Mouse (Mus musculus) adrenal gland, postnatal 4 days (tissue): ENCODE measurements around the gene Fcho2. TPM values are rescaled to one million over a fixed set of nuclear protein-coding genes. Genes with fewer than 3 reads are reported as not detected.

Experiments
- DNase-seq, 2 experiments: peaks; one replicate each; pipeline ENCODE4 v3.0.0; 2021 to 2022; ENCODE audit warnings: low spot score in 2 of 2, mixed read lengths in 2 of 2
- total RNA-seq, 2 experiments: library from RNA; stranded (reverse); gene quantifications; 2 replicates each; pipeline ENCODE4 v1.2.3; 2021

Gene Fcho2
- total RNA-seq, 2 experiments from 2014 or later: 56.8 to 66.9 TPM

GRCm38 (mm10) chr13:98809087-98809486 lies 6.2 kb downstream of the Fcho2 start:
- DNase-seq: no peak

DNA sequence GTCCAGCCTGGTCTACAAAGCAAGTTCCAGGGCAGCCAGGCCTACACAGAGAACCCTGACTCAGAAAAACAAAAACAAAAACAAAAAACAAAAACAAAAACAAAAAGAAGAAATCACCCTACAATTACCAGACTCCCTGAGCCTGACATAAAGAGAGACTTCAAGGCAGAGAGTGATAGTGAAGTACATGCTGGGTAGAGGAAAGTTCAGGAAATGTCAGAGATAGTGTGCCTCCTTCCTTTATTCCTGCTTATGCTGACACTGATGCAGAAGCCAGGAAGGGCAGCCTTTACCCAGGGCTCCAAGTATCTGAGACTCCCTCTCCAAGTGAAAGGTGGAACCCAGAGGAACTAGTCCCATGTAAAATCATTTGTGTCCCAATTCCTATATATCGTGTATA lies 10.8 kb downstream of the Fcho2 start:
- DNase-seq: no peak

DNA sequence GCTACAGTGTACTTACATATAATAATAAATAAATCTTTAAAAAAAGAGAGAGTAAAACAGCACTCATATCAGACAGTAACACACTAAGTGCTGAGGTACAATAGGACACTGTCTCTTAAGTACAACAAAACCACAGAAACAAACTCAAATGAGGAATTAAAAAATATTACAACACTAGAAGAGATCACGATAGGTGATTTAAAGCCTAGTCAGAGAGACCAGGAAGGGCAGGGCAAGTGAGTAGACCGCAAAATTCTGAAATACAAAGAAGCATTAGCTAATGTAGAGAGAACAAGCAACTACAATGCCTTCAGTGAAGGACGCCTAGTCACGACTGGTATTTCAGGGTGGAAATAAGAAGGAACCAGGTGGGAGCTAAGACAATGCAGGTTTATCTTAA lies 11.6 kb downstream of the Fcho2 start:
- no peak for DNase-seq

DNA sequence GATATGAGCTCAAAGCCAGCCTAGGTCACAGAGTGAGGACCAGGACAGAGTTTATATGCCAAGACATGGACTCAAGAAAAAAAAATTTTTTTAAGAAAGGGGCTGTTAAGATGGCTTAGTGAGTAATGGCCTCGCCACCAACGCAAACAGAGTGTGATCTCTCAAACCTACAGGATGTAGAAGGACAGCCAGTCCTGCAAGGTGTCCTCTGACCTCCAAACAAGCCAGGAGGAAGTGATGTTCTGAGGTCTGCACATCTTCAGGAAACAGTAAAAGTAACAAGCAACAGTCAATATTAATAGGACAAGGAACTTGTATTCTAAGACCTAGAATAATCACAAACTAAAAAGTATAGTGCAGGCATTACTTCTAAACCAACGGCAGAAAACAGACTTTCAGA lies 12.3 kb downstream of the Fcho2 start:
- no peak for DNase-seq

- DNase-seq: no peak
Observed at GRCm38 (mm10) chr13:98795511-98795910, 19.7 kb downstream of the Fcho2 start.

DNA sequence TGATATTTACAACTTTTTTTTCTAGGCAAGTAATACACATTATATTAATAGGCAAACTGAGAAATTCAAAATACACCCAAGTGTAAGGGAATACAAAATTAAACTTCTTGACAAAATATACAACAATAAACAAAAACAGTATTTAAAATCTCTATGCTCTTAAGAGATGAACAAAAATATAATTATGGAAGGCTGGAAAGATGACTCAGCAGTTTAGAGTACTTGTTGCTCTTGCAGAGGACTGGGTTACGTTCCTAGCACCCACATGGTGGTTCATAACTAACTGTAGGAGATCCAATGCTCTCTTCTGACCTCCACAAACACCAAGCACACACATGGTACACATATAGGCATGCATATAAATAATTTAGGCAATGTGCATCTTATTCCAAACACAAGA lies 22.4 kb downstream of the Fcho2 start:
- DNase-seq: no peak

DNA sequence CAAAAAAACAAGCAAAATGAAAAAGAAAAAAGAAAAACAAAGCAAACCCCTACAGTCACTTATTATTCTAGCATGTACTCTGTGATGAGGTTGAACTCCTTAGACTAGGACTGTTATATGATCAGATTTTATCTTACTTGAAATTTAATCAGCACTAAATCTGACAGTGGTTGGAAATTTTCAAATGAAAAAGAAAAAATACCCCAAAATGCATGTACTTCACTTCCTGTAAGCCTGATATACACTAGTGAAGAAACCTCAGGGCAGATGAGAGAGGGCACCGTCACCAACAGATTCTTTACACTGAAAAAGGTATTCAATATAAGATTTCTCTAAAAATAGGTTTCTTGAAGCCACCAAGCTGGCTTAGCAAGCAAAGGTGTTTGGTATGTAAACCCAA lies 23.6 kb downstream of the Fcho2 start:
- no peak for DNase-seq

DNA sequence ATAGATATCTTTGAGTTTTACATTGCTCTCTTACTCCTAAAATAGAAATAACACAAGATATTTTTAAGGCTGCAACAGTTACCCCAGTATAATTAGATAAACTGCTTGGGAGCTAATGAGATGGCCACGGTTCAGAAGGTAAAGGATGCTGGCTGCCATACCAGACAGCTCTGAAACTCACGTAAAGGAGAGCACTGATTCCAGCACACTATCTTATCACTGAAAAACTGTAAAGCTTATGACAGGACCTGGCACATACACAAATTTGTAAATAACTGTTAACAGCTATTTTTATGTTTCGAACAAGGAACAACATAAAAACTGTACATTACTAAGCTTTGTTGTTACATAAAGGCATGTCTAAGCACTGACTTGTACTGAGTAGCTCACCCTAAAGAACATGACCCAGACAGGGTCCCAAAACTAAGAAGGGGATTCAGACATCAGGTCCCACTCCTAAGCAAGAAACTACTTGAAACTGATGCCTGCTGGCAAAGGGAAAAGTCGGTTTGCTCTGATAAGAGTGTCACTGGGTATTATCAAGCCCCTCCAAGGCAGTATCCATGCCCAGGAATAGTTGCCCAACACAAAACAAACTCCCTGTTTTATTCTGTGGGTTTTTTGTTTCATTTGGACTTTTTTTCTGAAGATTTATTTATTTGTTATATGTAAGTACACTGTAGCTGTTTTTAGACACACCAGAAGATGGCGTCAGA lies 28.1 kb downstream of the Fcho2 start:
- DNase-seq: no peak

DNA sequence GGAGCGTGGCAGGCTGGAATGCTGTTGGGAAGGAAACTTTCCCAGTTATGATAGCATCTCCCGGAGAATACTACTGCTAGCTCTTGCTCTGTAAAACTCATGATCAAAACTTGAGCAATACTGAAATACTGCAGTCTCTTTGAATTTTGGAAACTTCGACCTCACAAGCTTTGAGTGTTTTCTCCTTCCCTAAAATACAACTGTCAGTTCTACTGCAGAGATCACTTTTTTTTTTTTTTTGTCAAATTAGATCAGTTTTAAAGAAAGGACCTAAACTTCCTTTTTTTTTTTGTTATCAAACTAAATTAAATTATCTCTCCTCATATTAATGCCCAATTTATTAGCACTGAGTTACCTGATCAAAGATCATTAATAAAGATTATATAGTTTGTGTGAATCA lies 37.3 kb downstream of the Fcho2 start:
- DNase-seq: no peak

DNA sequence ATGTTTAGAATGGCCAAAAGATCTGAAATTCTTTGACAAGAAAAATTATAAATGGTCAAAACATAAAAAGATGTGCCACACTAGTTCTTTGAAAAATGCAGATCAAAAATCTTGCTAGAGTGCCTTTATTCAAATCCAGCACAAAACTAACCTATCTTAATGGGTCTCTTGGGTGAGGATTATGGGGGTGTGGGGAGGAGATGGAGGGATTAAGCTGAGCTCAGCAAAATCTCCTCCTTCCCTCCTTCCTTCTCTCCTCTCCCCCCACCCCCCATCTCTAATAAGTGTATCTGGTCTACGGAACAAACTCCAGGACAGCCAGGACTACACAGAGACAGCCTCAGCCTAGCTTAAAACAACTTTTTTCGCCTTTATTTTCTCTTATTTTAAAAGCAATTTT lies 43.8 kb downstream of the Fcho2 start:
- DNase-seq: no peak

DNA sequence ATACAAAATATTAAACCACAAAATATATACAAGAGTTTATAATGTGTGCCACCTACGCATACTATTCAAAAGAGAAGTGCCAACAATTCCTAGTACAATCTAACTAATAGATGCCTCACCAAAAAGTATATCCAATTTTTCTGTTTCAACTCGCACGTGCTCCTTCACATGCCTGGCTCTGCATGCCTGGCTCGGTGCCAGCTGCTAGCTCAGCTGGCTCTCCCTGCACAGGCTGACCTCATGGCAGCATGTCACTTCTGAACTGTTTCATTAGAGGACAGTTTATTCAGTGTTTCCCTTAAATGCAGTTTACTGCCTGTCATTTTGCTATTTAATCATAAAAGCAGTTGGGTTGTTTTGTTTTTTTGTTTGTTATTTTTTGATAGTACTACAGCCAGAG lies 46.9 kb downstream of the Fcho2 start:
- peak; percentile 12 to 31 for DNase-seq

- no peak for DNase-seq
Observed at GRCm38 (mm10) chr13:98761771-98762170, 53.5 kb downstream of the Fcho2 start.

- no peak for DNase-seq
Observed at GRCm38 (mm10) chr13:98755886-98756285, 59.4 kb downstream of the Fcho2 start.

- no peak for DNase-seq
Observed at GRCm38 (mm10) chr13:98744679-98745078, 70.6 kb downstream of the Fcho2 start.

DNA sequence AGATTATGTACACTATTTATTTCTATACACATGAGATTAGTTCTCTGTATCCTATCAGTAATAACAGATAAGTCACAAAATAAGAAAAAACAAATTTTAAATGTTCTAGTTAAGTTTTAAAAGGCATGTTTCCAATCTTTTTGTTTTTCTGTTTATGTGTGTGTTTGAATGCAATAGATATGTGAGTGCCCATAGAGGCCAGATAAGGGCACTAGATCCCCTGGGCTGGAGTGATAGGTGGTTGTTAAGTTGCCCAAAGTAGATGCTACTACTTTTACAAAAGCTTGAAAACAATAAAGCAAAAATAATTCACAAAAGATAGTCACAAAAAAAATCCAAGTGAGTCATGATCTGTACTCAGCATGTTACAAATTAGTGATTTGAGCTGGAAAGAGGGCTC lies 71.4 kb downstream of the Fcho2 start:
- DNase-seq: no peak

DNA sequence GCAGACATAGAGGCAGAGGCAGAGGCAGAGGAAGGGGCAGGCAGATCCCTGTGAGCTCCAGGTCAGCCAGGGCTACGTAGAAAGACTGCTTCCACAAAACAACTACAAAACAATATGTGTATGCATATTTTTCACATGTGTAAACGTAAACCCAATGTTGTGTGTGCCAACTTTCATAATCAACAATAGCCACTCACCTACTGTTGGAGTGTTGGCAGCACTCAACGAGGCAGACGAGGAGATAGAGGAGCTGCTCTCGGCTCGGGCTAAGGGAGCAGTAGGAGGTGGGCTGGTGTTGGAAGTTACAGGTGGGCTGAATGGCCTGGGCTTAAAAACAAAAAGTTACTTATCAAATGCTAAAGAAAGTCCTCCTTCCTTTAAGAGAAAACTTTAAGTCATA lies 72.0 kb downstream of the Fcho2 start:
- no peak for DNase-seq

GRCm38 (mm10) chr13:98738213-98738612 lies 77.0 kb downstream of the Fcho2 start:
- no peak for DNase-seq

DNA sequence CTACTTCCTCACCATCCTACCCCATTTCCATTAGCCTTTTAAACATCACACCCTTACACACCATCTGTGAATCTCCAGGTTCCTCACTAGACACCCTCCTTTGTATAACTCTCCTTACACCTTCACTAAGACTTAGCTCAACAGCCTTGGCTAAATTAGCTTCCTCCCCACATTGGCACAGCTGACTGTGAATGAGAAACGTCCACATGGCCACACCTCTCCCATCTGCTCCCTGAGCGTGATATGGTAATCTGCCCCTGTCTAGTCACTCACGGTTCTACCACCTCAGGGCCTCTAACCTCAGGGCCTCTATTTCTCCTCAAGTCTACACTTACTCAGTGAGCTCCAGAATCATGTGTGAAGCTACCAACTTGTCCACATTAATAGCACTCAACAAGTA lies 82.0 kb downstream of the Fcho2 start:
- no peak for DNase-seq

GRCm38 (mm10) chr13:98729271-98730062 lies 85.8 kb downstream of the Fcho2 start:
- no peak for DNase-seq

- no peak for DNase-seq
Observed at GRCm38 (mm10) chr13:98726494-98726893, 88.8 kb downstream of the Fcho2 start.

GRCm38 (mm10) chr13:98723430-98723829 lies 91.8 kb downstream of the Fcho2 start:
- DNase-seq: no peak

- DNase-seq: no peak
Observed at GRCm38 (mm10) chr13:98722296-98722695, 93.0 kb downstream of the Fcho2 start.

GRCm38 (mm10) chr13:98716176-98716575 lies 99.1 kb downstream of the Fcho2 start:
- no peak for DNase-seq
